Mouse (Mus musculus): Measurements from ENCODE around the gene Sync.
A peak's percentile ranks its signal among the peaks of the same experiment; 100 is the strongest.

Sync gene

GRCm38 (mm10) chr4:129287472-129287981 is at the start of gene Sync:
Sync (plus strand) TSS chr4:129287617.
- DNase-seq (ENCODE audit: low spot score), result peak; percentile 28

GRCm38 (mm10) chr4:129237843-129238441 is 49.5 kb upstream of the Sync start:
- DNase-seq (ENCODE audit: low spot score), result no peak

- DNase-seq (ENCODE audit: low spot score), result no peak
Measured at GRCm38 (mm10) chr4:129238579-129239016, 48.8 kb upstream of the Sync start.

GRCm38 (mm10) chr4:129239075-129239474 is 48.3 kb upstream of the Sync start:
- DNase-seq (ENCODE audit: low spot score), result peak; percentile 65

GRCm38 (mm10) chr4:129241898-129242297 is 45.5 kb upstream of the Sync start:
- DNase-seq (ENCODE audit: low spot score), result no peak

- DNase-seq (ENCODE audit: low spot score), result no peak
Measured at GRCm38 (mm10) chr4:129242327-129242726, 45.1 kb upstream of the Sync start.

- no peak for DNase-seq (ENCODE audit: low spot score)
Measured at GRCm38 (mm10) chr4:129242761-129243160, 44.7 kb upstream of the Sync start.

GRCm38 (mm10) chr4:129244802-129245201 is 42.6 kb upstream of the Sync start:
- DNase-seq (ENCODE audit: low spot score), result no peak

GRCm38 (mm10) chr4:129246360-129247301 is 40.8 kb upstream of the Sync start:
- no peak for DNase-seq (ENCODE audit: low spot score)

GRCm38 (mm10) chr4:129247381-129248242 is 39.8 kb upstream of the Sync start:
- DNase-seq (ENCODE audit: low spot score), result no peak

- no peak for DNase-seq (ENCODE audit: low spot score)
Measured at GRCm38 (mm10) chr4:129248243-129248767, 39.1 kb upstream of the Sync start.

- DNase-seq (ENCODE audit: low spot score), result no peak
Measured at GRCm38 (mm10) chr4:129249288-129249687, 38.1 kb upstream of the Sync start.

GRCm38 (mm10) chr4:129250759-129251481 is 36.5 kb upstream of the Sync start:
- DNase-seq (ENCODE audit: low spot score), result no peak

GRCm38 (mm10) chr4:129251482-129252125 is 35.8 kb upstream of the Sync start:
- DNase-seq (ENCODE audit: low spot score), result no peak

GRCm38 (mm10) chr4:129252492-129252891 is 34.9 kb upstream of the Sync start:
- no peak for DNase-seq (ENCODE audit: low spot score)

- DNase-seq (ENCODE audit: low spot score), result no peak
Measured at GRCm38 (mm10) chr4:129254571-129254970, 32.8 kb upstream of the Sync start.

GRCm38 (mm10) chr4:129256450-129257380 is 30.7 kb upstream of the Sync start:
- DNase-seq (ENCODE audit: low spot score), result peak; percentile 12

- DNase-seq (ENCODE audit: low spot score), result no peak
Measured at GRCm38 (mm10) chr4:129259101-129259500, 28.3 kb upstream of the Sync start.

GRCm38 (mm10) chr4:129260678-129261077 is 26.7 kb upstream of the Sync start:
- no peak for DNase-seq (ENCODE audit: low spot score)

All from urinary bladder, postnatal 25 days (tissue).